Mouse (Mus musculus) embryonic stem cell, embryonic (primary cell): Measurements from ENCODE around the gene Zfp777.

Experiments used
- CTCF ChIA-PET, 4 experiments: fragments of 300-600 bp in 2 of 4; fragments of 350-600 bp in 2 of 4; sonication (Branson Sonifier 250); formaldehyde crosslinking; loops; one replicate each; lab custom pipeline; 2022; ENCODE audit warnings: inconsistent platforms in 2 of 4; lab: Charles Lee
- POLR2A ChIA-PET, 4 experiments: fragments of 300-600 bp in 2 of 4; fragments of 350-600 bp in 2 of 4; sonication (Branson Sonifier 250); formaldehyde crosslinking; loops; one replicate each; lab custom pipeline; 2022; ENCODE audit warnings: antibody characterized with exemption in 4 of 4, inconsistent platforms in 1 of 4; lab: Charles Lee

The Zfp777 gene

DNA sequence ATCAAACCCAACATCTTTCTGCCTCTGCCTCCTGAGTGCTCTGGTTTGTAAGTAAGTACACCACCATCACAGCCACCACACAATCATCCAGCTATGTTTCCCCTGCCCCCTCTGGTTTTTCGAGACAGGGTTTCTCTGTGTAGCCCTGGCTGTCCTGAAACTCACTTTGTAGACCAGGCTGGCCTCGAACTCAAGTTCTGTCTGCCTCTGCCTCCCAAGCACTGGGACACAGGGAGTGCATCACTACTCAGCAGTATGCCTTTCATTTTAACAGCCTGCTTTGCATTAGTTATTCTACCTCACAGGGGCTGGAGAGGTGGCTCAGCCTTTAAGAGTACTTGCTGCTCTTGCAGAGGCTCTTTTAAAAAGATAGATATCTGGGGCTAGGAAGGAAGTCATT, 3.0 kb upstream of the Zfp777 start:
- ChIA-PET POLR2A (no interaction called here), CTCF (no interaction called here)

- POLR2A ChIA-PET = interaction anchor here in 3 of 4 experiments (0.6 to 5.5 kb wide), 13 partner anchors 9 to 1724 kb away, joined by 3 to 31 read pairs (median 4); partner anchors contain the start of gene Zfp956 (in 1 of the 3)
- CTCF ChIA-PET = interaction anchor here in 1 of 4 experiments (0.7 kb wide), 1 partner anchor 13 kb away, joined by 3 read pairs; no protein-coding TSS in a partner anchor
Observed at GRCm38 (mm10) chr6:48049273-48050065, 758 bp upstream of the Zfp777 start.

DNA sequence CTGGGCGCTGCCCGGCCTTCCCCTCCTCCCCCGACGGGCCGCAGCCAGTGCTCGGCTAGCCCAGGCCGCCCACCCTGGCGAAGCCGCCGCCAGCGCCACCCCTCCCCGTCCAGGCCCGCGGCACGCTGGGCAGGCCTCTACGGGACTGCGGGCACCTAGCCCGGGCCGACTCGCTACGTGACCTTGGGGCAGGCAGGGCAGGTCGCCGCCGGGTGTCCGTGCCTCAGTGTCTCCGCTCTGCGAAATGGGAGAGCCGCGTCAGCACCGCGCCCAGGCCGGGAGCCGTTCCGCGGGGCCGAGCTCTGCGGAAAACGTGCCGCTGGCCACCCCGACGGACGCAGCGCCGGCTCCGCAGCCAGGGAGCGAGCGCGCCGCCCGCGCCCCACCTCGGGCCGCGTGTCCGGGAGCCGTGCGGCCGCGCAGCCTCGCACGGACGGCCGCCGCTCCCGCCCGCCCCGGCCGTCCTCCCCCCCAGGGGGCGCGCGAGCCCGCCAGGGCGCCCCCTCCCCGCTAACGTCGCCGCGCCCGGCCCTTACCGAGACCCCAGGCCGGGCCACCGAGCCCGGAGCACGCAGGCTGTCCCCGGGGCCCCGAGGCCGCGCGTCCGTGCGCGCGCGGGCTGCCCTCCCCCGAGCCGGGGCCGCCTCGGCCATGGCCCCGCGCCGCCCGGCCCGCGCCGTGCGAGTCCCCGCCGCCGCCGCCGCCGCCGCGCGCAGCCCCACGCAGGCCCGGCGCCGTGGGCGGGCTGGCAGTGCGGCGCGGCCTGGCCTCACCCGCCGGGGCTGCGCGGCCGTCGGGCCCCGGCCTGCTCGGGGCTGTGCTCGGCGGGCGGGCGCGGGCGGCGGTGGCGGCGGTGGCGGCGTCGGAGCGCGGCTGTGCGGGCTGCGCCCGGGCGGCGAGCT, 1.0 kb downstream of the Zfp777 start:
- ChIA-PET POLR2A (interaction anchor here in 3 of 4 experiments (0.6 to 5.5 kb wide), 13 partner anchors 10 to 948 kb away, joined by 3 to 31 read pairs (median 3); partner anchors contain the start of genes Pdia4 (in 1 of the 3) and Zfp956 (in 1 of the 3)), CTCF (interaction anchor here in 2 of 4 experiments (0.7 to 1.1 kb wide), 3 partner anchors 23 to 228 kb away, joined by 3 read pairs; no protein-coding TSS in a partner anchor)

DNA sequence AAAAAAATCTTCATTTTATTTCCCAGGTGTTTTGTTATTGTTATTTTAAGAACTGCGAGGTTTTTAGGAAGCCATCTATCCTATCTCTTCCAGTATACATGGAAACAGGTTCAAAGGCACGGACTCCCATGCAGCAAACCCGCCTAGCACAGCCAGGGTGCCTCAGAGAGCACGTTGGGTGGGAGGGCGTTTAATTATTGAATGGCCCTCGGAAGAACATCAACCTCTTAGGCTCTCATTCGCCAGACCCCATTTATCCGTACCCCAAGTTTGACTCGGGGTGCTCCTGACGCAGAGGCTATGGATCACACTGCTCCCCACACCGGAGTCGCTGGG, 1.6 kb downstream of the Zfp777 start:
- POLR2A ChIA-PET = interaction anchor here in 3 of 4 experiments (0.6 to 5.5 kb wide), 9 partner anchors 10 to 97 kb away, joined by 3 to 31 read pairs (median 8); partner anchors contain the start of gene Zfp956 (in 2 of the 3)
- CTCF ChIA-PET = interaction anchor here in 2 of 4 experiments (1.1 kb wide), 2 partner anchors 21 to 228 kb away, joined by 3 read pairs; no protein-coding TSS in a partner anchor

- CTCF ChIA-PET = interaction anchor here in 2 of 4 experiments (0.6 to 0.9 kb wide), 2 partner anchors 16 kb away, joined by 3 read pairs; no protein-coding TSS in a partner anchor
- POLR2A ChIA-PET = interaction anchor here in 3 of 4 experiments (0.5 to 5.4 kb wide), 9 partner anchors 8 to 756 kb away, joined by 3 to 31 read pairs (median 4); partner anchors contain the start of genes Zfp398 (in 1 of the 3) and Zfp777 (in 1 of the 3)
Observed at GRCm38 (mm10) chr6:48032661-48033060, 16.1 kb downstream of the Zfp777 start.

DNA sequence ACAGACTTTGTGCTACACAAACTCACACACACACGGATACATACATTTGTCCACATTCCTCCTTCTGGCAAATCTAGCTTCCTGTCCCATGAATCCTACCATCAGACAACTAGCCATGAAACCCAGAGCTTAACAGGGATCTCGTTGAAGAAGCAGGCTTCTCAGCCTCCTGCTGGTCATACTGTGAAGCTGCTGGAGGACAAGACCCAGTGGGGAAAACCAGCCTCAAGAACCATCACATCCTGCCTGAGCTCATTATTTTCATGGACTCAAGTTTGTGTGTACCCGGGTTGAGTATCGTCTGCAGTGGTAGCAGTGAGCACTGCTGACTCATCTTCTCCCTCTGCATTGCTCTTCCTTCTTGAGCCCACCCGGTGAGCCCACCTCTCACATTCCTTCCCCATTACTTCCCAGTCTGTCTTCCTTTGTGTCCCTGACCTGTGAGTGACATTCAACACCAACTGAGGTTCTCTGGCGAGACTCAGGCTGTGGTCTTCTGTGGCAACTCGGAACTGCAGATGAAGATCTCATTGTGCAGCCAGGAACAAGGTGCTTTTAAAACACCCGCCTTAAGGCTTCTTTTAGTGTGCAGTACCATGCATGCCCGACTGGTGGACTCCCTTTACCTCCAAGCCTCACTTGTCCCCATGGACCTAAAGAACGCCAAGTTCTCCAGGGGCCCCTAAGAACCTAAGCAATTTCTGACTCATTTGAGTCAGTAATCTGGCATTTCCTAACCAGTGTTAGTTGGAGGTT, 22.6 kb downstream of the Zfp777 start:
- POLR2A ChIA-PET = interaction anchor here (0.5 to 2.6 kb wide), 16 partner anchors 10 to 1773 kb away, joined by 3 to 22 read pairs (median 4); partner anchors contain the start of genes Pdia4 (in 1 of the 4) and Zfp956 (in 1 of the 4)
- CTCF ChIA-PET = interaction anchor here (0.6 to 2.8 kb wide), 22 partner anchors 9 to 227 kb away, joined by 3 to 33 read pairs (median 4); partner anchors contain the start of genes Pdia4 (in 1 of the 4), Zfp398 (in 1 of the 4) and Zfp746 (in 1 of the 4)

DNA sequence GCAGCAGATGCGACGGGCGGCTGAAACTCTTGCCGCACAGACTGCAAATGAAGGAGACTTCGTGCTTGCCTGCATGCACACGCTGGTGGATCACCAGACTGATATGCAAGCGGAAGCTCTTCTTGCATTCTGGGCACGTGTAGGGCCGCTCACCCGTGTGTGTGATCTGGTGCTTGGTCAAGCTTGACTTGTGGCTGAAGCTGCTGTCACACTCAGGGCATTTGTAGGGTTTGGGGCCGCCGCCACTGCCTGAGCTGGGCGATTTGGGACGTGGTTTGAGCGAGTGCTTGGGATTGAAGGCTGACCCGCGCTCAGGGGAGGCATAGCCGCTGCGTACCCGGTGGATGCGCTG, 23.7 kb downstream of the Zfp777 start:
- ChIA-PET CTCF (interaction anchor here (0.5 to 2.8 kb wide), 22 partner anchors 9 to 531 kb away, joined by 3 to 33 read pairs (median 4); partner anchors contain the start of genes Zfp398 (in 3 of the 4), Pdia4 (in 1 of the 4) and Zfp746 (in 1 of the 4)), POLR2A (interaction anchor here in 3 of 4 experiments (0.6 to 2.6 kb wide), 31 partner anchors 8 to 622 kb away, joined by 3 to 22 read pairs (median 4); partner anchors contain the start of genes Pdia4 (in 2 of the 3), Gimap8 (in 1 of the 3), Krba1 (in 1 of the 3) and Zfp956 (in 1 of the 3))

GRCm38 (mm10) chr6:48024330-48024993, 24.2 kb downstream of the Zfp777 start:
- CTCF ChIA-PET = interaction anchor here (0.6 to 2.8 kb wide), 16 partner anchors 8 to 531 kb away, joined by 3 to 33 read pairs (median 4); partner anchors contain the start of gene Zfp398 (in 3 of the 4)

DNA sequence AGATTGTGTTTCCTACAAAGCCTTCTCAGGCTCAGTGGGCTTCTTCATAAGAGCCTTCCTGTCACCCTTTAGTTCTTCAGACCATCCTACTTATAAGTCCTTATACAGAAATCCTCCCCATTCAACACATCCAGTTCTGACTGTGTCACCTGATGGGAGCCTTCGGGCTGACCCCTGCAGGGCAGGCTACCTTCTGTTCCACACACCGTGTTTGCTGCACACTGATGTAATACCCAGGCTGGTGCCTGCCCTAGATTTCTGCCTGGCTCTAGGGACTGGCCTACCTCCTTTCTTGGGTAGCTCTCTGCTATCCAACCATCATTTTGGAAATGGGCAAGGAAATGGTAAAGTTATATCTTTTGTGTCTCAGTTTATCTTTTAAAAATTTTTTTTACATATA, 26.0 kb downstream of the Zfp777 start:
- POLR2A ChIA-PET = interaction anchor here in 2 of 4 experiments (0.5 to 1.6 kb wide), 4 partner anchors 9 to 1190 kb away, joined by 3 to 6 read pairs (median 4); no protein-coding TSS in a partner anchor
- CTCF ChIA-PET = interaction anchor here in 1 of 4 experiments (1.3 kb wide), 1 partner anchor 44 kb away, joined by 3 read pairs; no protein-coding TSS in a partner anchor

More at GRCm38 (mm10) chr6:48024330-48024993, 24.2 kb downstream of the Zfp777 start:
- POLR2A ChIA-PET = interaction anchor here in 3 of 4 experiments (0.6 to 2.6 kb wide), 29 partner anchors 8 to 623 kb away, joined by 3 to 22 read pairs (median 4); partner anchors contain the start of genes Gimap8 (in 1 of the 3), Krba1 (in 1 of the 3) and Pdia4 (in 1 of the 3)

- ChIA-PET POLR2A (interaction anchor here in 2 of 4 experiments (0.5 to 1.3 kb wide), 4 partner anchors 10 to 108 kb away, joined by 3 read pairs; no protein-coding TSS in a partner anchor), CTCF (no interaction called here)
Observed at GRCm38 (mm10) chr6:48021678-48022077, 27.0 kb downstream of the Zfp777 start.

DNA sequence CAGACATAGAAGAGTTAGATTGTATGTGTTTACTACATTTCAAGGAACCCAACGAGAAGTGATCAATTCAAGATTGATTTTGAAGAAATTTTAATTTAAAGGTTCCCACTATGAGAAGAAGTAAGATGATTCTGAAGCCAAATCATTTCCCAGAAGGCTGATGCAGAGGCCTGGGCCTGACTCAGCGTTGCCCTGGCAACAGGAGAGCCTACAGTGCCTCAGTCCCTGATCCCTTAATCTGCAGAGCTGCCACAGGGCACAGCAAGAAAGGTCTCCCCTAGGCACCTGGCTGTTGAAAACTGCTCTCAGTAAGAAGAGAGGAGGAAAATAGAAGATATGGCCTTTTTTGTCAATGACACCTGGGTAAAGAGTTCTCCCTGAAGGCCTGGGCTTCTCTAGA, 28.7 kb downstream of the Zfp777 start:
- POLR2A ChIA-PET = interaction anchor here in 1 of 4 experiments (0.6 kb wide), 1 partner anchor 25 kb away, joined by 3 read pairs; no protein-coding TSS in a partner anchor

GRCm38 (mm10) chr6:48016841-48017240, 31.9 kb downstream of the Zfp777 start:
- ChIA-PET POLR2A (interaction anchor here in 3 of 4 experiments (0.6 to 4.9 kb wide), 17 partner anchors 8 to 418 kb away, joined by 3 to 22 read pairs (median 5); partner anchors contain the start of genes Zfp398 (in 1 of the 3) and Zfp746 (in 1 of the 3)), CTCF (interaction anchor here (0.5 to 2.5 kb wide), 34 partner anchors 8 to 1755 kb away, joined by 3 to 33 read pairs (median 4); partner anchors contain the start of genes Zfp398 (in 2 of the 4), Zfp746 (in 1 of the 4) and Zfp956 (in 1 of the 4))

More for the DNA sequence above, 28.7 kb downstream of the Zfp777 start:
- CTCF ChIA-PET = interaction anchor here in 1 of 4 experiments (0.6 kb wide), 1 partner anchor 32 kb away, joined by 6 read pairs; no protein-coding TSS in a partner anchor

DNA sequence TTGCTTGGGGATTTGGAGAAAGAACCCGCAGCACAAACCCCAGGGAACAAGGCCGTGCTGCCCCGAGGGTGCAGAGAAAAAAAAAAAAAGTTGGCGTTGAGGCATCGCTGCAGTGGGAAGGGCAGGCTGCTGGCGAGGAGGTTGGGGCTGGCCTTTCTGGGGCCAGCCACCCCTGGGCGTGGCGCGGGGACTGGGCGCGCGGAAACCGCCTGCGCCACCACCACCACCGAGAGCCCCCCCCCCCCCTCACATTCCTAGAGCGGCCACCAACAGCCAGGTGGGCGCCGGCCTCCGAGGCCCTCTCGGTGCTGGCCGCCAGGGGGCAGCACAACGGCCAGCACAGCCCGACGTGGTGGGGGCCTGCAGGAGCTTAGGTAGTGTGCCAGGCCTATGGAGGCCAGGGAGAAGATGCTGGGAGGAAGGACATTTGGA, 32.6 kb downstream of the Zfp777 start:
- ChIA-PET POLR2A (interaction anchor here in 3 of 4 experiments (0.6 to 4.9 kb wide), 21 partner anchors 9 to 419 kb away, joined by 3 to 22 read pairs (median 4); partner anchors contain the start of genes Zfp398 (in 1 of the 3) and Zfp746 (in 1 of the 3)), CTCF (interaction anchor here (0.5 to 2.5 kb wide), 34 partner anchors 8 to 1756 kb away, joined by 3 to 33 read pairs (median 4); partner anchors contain the start of genes Zfp398 (in 2 of the 4), Zfp746 (in 1 of the 4) and Zfp956 (in 1 of the 4))

DNA sequence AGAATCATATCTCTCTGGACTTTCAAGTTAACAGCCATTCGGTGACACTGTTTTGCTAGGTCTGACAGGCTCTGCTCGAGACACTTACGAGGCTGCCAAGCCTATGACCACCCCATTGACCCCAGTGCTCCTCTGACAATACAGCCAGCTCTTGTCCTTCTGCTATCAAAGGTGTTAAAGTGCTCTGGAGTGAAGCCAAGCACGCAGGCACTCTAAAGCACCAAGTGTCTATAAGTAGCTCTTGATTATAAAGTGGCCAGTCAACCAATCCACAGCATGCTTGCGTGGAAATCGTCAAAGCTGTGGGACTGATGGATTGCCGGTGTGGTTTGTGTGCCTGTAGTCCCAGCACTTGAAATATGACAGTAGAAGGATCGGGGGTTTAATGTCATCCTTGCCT, 38.0 kb downstream of the Zfp777 start:
- CTCF ChIA-PET = interaction anchor here in 1 of 4 experiments (1.0 to 1.8 kb wide), 3 partner anchors 14 to 32 kb away, joined by 3 to 5 read pairs (median 3); no protein-coding TSS in a partner anchor
- POLR2A ChIA-PET = interaction anchor here in 1 of 4 experiments (1.0 kb wide), 1 partner anchor 12 kb away, joined by 4 read pairs; no protein-coding TSS in a partner anchor

- ChIA-PET POLR2A (interaction anchor here in 1 of 4 experiments (1.1 to 1.6 kb wide), 2 partner anchors 14 to 16 kb away, joined by 3 to 4 read pairs; no protein-coding TSS in a partner anchor), CTCF (no interaction called here)
Observed at GRCm38 (mm10) chr6:47995661-47996060, 53.0 kb downstream of the Zfp777 start.
